Mouse (Mus musculus) heart, embryonic 12.5 days (tissue): ENCODE measurements around the gene Gm20388. TPM values are rescaled to one million over a fixed set of nuclear protein-coding genes. Genes with fewer than 3 reads are reported as not detected.

Source experiments
- ATAC-seq: fragments of 200-750 bp; cut with Nextera tagmentation; 2 replicates; pipeline ENCODE4 v1.8.0; 2017; ENCODE audit warnings: moderate TSS enrichment, moderate library complexity; ENCODE audit not compliant: insufficient number of reproducible peaks, low FRiP score
- H3K27ac ChIP-seq: fragments of 300-500 bp; sonication (generic); 2 replicates; pipeline ENCODE4 v1.5.1; 2016; ENCODE audit warnings: mild to moderate bottlenecking, moderate library complexity; ENCODE audit not compliant: poor library complexity, severe bottlenecking
- H3K27me3 ChIP-seq: fragments of 300-500 bp; sonication (generic); replicated peaks from 2 replicates; pipeline ENCODE4 v1.6.1; 2016; ENCODE audit warnings: mild to moderate bottlenecking, moderate library complexity
- H3K36me3 ChIP-seq: fragments of 300-500 bp; sonication (generic); 2 replicates; pipeline ENCODE4 v1.6.1; 2016; ENCODE audit warnings: mild to moderate bottlenecking, moderate library complexity
- H3K4me1 ChIP-seq: fragments of 300-500 bp; sonication (generic); replicated peaks from 2 replicates; pipeline ENCODE4 v1.6.1; 2016; ENCODE audit warnings: mild to moderate bottlenecking
- H3K4me2 ChIP-seq: fragments of 300-500 bp; sonication (generic); 2 replicates; pipeline ENCODE4 v1.6.1; 2016; ENCODE audit warnings: mild to moderate bottlenecking, moderate library complexity
- H3K4me3 ChIP-seq: fragments of 300-500 bp; sonication (generic); 2 replicates; pipeline ENCODE4 v1.5.1; 2016; ENCODE audit warnings: mild to moderate bottlenecking
- H3K9ac ChIP-seq: fragments of 300-500 bp; sonication (generic); 2 replicates; pipeline ENCODE4 v1.6.1; 2016; ENCODE audit warnings: mild to moderate bottlenecking, moderate library complexity
- H3K9me3 ChIP-seq: fragments of 300-500 bp; sonication (generic); replicated peaks from 2 replicates; pipeline ENCODE4 v1.6.1; 2016; ENCODE audit warnings: mild to moderate bottlenecking, moderate library complexity
- WGBS: fragments of 180-500 bp; shearing (Covaris S2); methylation state at CpG from one replicate; pipeline ENCODE4 v1.1.7; 2016; 5-methylcytosine and 5-hydroxymethylcytosine counted together
- polyA plus RNA-seq: library from polyadenylated mRNA; unstranded; fragments of >200 nt; fragmentation: Nextera tagmentation; extraction: Ambion mirVana; gene quantifications from 2 replicates; pipeline ENCODE4 v1.2.1, GENCODE M21; 2016

Gene Gm20388
- polyA plus RNA-seq, 1 experiment from 2014 or later, result not detected

- WGBS, result 68% methylated on average over 10 of the region's 10 CpGs
- H3K4me2 ChIP-seq, result no peak overlapping the region
- no peak for ATAC-seq
- H3K9me3 ChIP-seq, result peaks cover 4% of the 10 kb centered on the region
- H3K27me3 ChIP-seq, result peaks cover 44% of the 10 kb centered on the region
- no peak overlapping the region for H3K27ac ChIP-seq
- no peaks in the 10 kb centered on the region for H3K36me3 ChIP-seq
- no peak overlapping the region for H3K9ac ChIP-seq
- H3K4me3 ChIP-seq, result no peak overlapping the region
- H3K4me1 ChIP-seq, result peaks cover 46% of the 10 kb centered on the region
These were observed 132.1 kb downstream of the Gm20388 start for GRCm38 (mm10) chr8:120042542-120043312.

- H3K4me2 ChIP-seq, result no peak overlapping the region
These were observed 134.3 kb downstream of the Gm20388 start for GRCm38 (mm10) chr8:120044907-120045306.

GRCm38 (mm10) chr8:120045471-120045870 lies 134.8 kb downstream of the Gm20388 start:
- no peaks in the 10 kb centered on the region for H3K36me3 ChIP-seq

More at GRCm38 (mm10) chr8:120044907-120045306, 134.3 kb downstream of the Gm20388 start:
- no peak overlapping the region for H3K4me3 ChIP-seq
- H3K27me3 ChIP-seq, result peaks cover 37% of the 10 kb centered on the region; the same call in 1 of the 2 replicates
- peaks cover 4% of the 10 kb centered on the region for H3K9me3 ChIP-seq
- H3K36me3 ChIP-seq, result no peaks in the 10 kb centered on the region
- no peak overlapping the region for H3K27ac ChIP-seq
- no peak overlapping the region for H3K9ac ChIP-seq
- WGBS, result 90% methylated on average over 8 of the region's 8 CpGs
- no peak for ATAC-seq
- peaks cover 33% of the 10 kb centered on the region for H3K4me1 ChIP-seq

GRCm38 (mm10) chr8:120046258-120047020 lies 135.8 kb downstream of the Gm20388 start:
- peak; percentile 43; the same call in 1 of the 2 replicates for ATAC-seq
- H3K36me3 ChIP-seq, result no peaks in the 10 kb centered on the region
- peak overlapping the region; percentile 45; the same call in 1 of the 2 replicates for H3K27ac ChIP-seq
- 43% methylated on average over 14 of the region's 14 CpGs for WGBS
- H3K9ac ChIP-seq, result no peak overlapping the region
- no peak overlapping the region for H3K4me3 ChIP-seq
- peaks cover 37% of the 10 kb centered on the region; the same call in 1 of the 2 replicates for H3K27me3 ChIP-seq
- H3K4me2 ChIP-seq, result no peak overlapping the region
- peaks cover 31% of the 10 kb centered on the region for H3K4me1 ChIP-seq
- peaks cover 2% of the 10 kb centered on the region for H3K9me3 ChIP-seq

More at GRCm38 (mm10) chr8:120045471-120045870, 134.8 kb downstream of the Gm20388 start:
- 56% methylated on average over 5 of the region's 5 CpGs for WGBS
- Histone ChIP-seq H3K27ac (no peak overlapping the region), H3K4me3 (no peak overlapping the region), H3K27me3 (peaks cover 37% of the 10 kb centered on the region; the same call in 1 of the 2 replicates), H3K4me2 (no peak overlapping the region), H3K9ac (no peak overlapping the region), H3K9me3 (peaks cover 4% of the 10 kb centered on the region), H3K4me1 (peaks cover 33% of the 10 kb centered on the region)
- ATAC-seq, result no peak

- no peak for ATAC-seq
These were observed 139.3 kb downstream of the Gm20388 start for GRCm38 (mm10) chr8:120049949-120050348.

GRCm38 (mm10) chr8:120050376-120050775 lies 139.7 kb downstream of the Gm20388 start:
- no peaks in the 10 kb centered on the region; the same call in 1 of the 2 replicates for H3K9me3 ChIP-seq

More at GRCm38 (mm10) chr8:120049949-120050348, 139.3 kb downstream of the Gm20388 start:
- no peak overlapping the region for H3K9ac ChIP-seq
- H3K4me3 ChIP-seq, result no peak overlapping the region
- peaks cover 13% of the 10 kb centered on the region; the same call in 1 of the 2 replicates for H3K27me3 ChIP-seq
- no peaks in the 10 kb centered on the region for H3K36me3 ChIP-seq
- 81% methylated on average over 13 of the region's 13 CpGs for WGBS
- H3K27ac ChIP-seq, result no peak overlapping the region
- no peak overlapping the region for H3K4me2 ChIP-seq
- peaks cover 29% of the 10 kb centered on the region for H3K4me1 ChIP-seq
- H3K9me3 ChIP-seq, result no peaks in the 10 kb centered on the region; the same call in 1 of the 2 replicates

GRCm38 (mm10) chr8:120051006-120051405 lies 140.4 kb downstream of the Gm20388 start:
- 54% methylated on average over 4 of the region's 4 CpGs for WGBS
- Histone ChIP-seq H3K4me3 (no peak overlapping the region), H3K27ac (no peak overlapping the region), H3K4me1 (peaks cover 25% of the 10 kb centered on the region), H3K4me2 (no peak overlapping the region; the same call in 1 of the 2 replicates), H3K36me3 (no peaks in the 10 kb centered on the region), H3K27me3 (peaks cover 9% of the 10 kb centered on the region; the same call in 1 of the 2 replicates), H3K9me3 (no peaks in the 10 kb centered on the region), H3K9ac (no peak overlapping the region)
- ATAC-seq, result no peak

More at GRCm38 (mm10) chr8:120050376-120050775, 139.7 kb downstream of the Gm20388 start:
- WGBS, result 72% methylated on average over 10 of the region's 10 CpGs
- H3K4me1 ChIP-seq, result peaks cover 29% of the 10 kb centered on the region
- H3K4me2 ChIP-seq, result no peak overlapping the region
- peaks cover 9% of the 10 kb centered on the region; the same call in 1 of the 2 replicates for H3K27me3 ChIP-seq
- no peak overlapping the region for H3K9ac ChIP-seq
- H3K36me3 ChIP-seq, result no peaks in the 10 kb centered on the region
- no peak overlapping the region for H3K27ac ChIP-seq
- no peak overlapping the region for H3K4me3 ChIP-seq
- no peak for ATAC-seq

GRCm38 (mm10) chr8:120051908-120052307 lies 141.3 kb downstream of the Gm20388 start:
- Histone ChIP-seq H3K9me3 (peaks cover 5% of the 10 kb centered on the region; the same call in 1 of the 2 replicates), H3K27ac (no peak overlapping the region), H3K36me3 (no peaks in the 10 kb centered on the region), H3K4me2 (no peak overlapping the region), H3K27me3 (peaks cover 9% of the 10 kb centered on the region; the same call in 1 of the 2 replicates), H3K9ac (no peak overlapping the region), H3K4me3 (no peak overlapping the region), H3K4me1 (peaks cover 16% of the 10 kb centered on the region)
- WGBS, result 83% methylated on average over 4 of the region's 4 CpGs
- ATAC-seq, result no peak

GRCm38 (mm10) chr8:120052318-120052717 lies 141.7 kb downstream of the Gm20388 start:
- peaks cover 5% of the 10 kb centered on the region; the same call in 1 of the 2 replicates for H3K9me3 ChIP-seq
- no peaks in the 10 kb centered on the region for H3K36me3 ChIP-seq
- H3K27ac ChIP-seq, result no peak overlapping the region
- no peak for ATAC-seq
- H3K27me3 ChIP-seq, result peaks cover 9% of the 10 kb centered on the region; the same call in 1 of the 2 replicates
- H3K4me3 ChIP-seq, result no peak overlapping the region
- H3K9ac ChIP-seq, result no peak overlapping the region
- no peak overlapping the region for H3K4me2 ChIP-seq
- H3K4me1 ChIP-seq, result peaks cover 12% of the 10 kb centered on the region
- WGBS, result 86% methylated on average over 8 of the region's 8 CpGs

- Histone ChIP-seq H3K27me3 (no peaks in the 10 kb centered on the region; the same call in 1 of the 2 replicates), H3K4me2 (no peak overlapping the region), H3K27ac (no peak overlapping the region), H3K9ac (no peak overlapping the region), H3K4me1 (peaks cover 12% of the 10 kb centered on the region), H3K4me3 (no peak overlapping the region), H3K36me3 (no peaks in the 10 kb centered on the region), H3K9me3 (peaks cover 5% of the 10 kb centered on the region; the same call in 1 of the 2 replicates)
- WGBS, result 76% methylated on average over 3 of the region's 3 CpGs
- no peak for ATAC-seq
These were observed 144.2 kb downstream of the Gm20388 start for GRCm38 (mm10) chr8:120054833-120055232.
